Comparison of ENCODE assay signal across 17 mouse cellular contexts in genomic region chr2:116444163-116444562, GRCm38 (mm10).
"Had no signal": no experiment of that assay in that cellular context is flagged by ENCODE, and none has a peak within 500 bp of the region (broad histone marks: within the 10 kb centered on the region; RNA-seq: fewer than 3 reads in every experiment).

No protein-coding gene starts in this region.

- H3K27ac ChIP-seq: lung, embryonic 15.5 days; macrophage; midbrain, embryonic 13.5 days; midbrain, embryonic 15.5 days; neural tube, embryonic 12.5 days; stomach, embryonic 15.5 days; stomach, postnatal 0 days had no signal

- H3K4me3 ChIP-seq: lung, embryonic 15.5 days; megakaryocyte, embryonic 14.5 days; midbrain, embryonic 13.5 days; midbrain, embryonic 15.5 days; neural tube, embryonic 12.5 days; stomach, embryonic 15.5 days had no signal

- DNase-seq: liver, postnatal 0 days; lung, adult 2 months; lung, postnatal 14 days; lung, postnatal 36 days; right cerebral cortex, postnatal 14 days; thymus, adult 2 months; thymus, postnatal 25 days; thymus, postnatal 4 days had no signal

- ATAC-seq: liver, postnatal 0 days; lung, postnatal 0 days; midbrain, embryonic 13.5 days; midbrain, embryonic 15.5 days had no signal
